Mouse (Mus musculus): ENCODE measurements around the gene Skiv2l.

DNA sequence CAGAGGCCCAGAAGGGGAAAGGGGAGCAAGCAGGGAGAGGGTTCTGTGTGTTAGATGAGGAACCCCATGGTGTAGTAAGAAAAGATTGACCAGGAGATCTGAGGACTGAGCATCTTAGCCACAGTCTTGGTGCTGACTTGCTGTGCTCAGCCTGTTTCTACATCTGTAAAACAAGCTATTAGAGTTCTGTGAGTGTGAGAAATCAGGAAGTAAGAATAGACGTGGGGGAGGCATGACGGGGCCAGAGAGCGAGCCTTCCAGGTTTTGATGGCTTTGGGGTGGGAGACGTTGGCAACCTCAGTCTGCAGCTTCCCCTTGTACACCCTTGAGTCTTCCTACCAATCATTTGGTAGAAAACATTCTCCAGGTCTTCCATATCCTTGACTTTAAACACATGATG is 8.7 kb upstream of the Skiv2l start:
- TF ChIP-seq POLR2A (IDR thresholded peaks at IDR 0.05; ENCODE audit: insufficient read depth, low read length) (no peak), CTCF (IDR thresholded peaks at IDR 0.05; ENCODE audit: low read depth, low read length) (no peak)

Measured in ES-Bruce4 (cell line).